Mouse (Mus musculus): ENCODE data around the gene Spata45. TPM values are rescaled to one million over a fixed set of nuclear protein-coding genes. Genes with fewer than 3 reads are reported as not detected.
"Not testable (repeated sequence)": the region's sequence is repeated elsewhere in the genome, so short reads cannot be mapped to it uniquely, and the experiment has no call there.

Gene Spata45
- polyA plus RNA-seq, 1 experiment from 2014 or later: not detected

DNA sequence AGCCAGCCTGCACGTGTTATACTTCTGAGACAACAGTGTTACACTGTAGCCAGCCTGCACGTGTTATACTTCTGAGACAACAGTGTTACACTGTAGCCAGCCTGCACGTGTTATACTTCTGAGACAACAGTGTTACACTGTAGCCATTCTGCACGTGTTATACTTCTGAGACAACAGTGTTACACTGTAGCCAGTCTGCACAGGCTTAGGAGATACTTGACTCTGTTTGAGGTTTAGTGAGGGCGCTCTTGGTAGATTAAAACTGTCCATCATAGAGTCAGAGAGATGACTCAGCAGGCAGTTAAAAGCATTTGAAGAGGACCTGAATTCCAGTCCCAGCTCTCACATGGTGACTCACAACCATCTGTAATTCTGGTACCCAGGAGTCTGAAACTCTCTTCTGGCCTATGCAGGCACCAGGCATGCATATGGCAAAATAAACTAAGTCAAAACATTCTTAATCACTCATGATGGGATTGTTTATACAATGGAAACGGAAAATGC lies 5.5 kb upstream of the Spata45 start:
- H3K4me3 ChIP-seq (replicated peaks; ENCODE audit: low read length); ATAC-seq; H3K27ac ChIP-seq (ENCODE audit: low read length); H3K4me2 ChIP-seq (ENCODE audit: low read length); H3K36me3 ChIP-seq (ENCODE audit: control insufficient read depth, insufficient read depth); H3K27me3 ChIP-seq (replicated peaks; ENCODE audit: control insufficient read depth, insufficient read depth, low read length); H3K4me1 ChIP-seq (replicated peaks; ENCODE audit: control insufficient read depth, insufficient read depth, low read length); H3K9me3 ChIP-seq (ENCODE audit: control insufficient read depth, low read length); H3K9ac ChIP-seq (replicated peaks; ENCODE audit: low read depth, low read length): not testable (repeated sequence)
- WGBS: 80% methylated on average over 6 of the region's 6 CpGs

GRCm38 (mm10) chr1:191035649-191036048 lies 790 bp upstream of the Spata45 start:
- whole genome bisulfite sequencing: 16% methylated on average over 4 of the region's 4 CpGs
- no peak overlapping the region for H3K4me3 ChIP-seq (replicated peaks; ENCODE audit: low read length)
- H3K27ac ChIP-seq (ENCODE audit: low read length): no peak overlapping the region
- ATAC-seq: no peak
- no peak overlapping the region for H3K4me2 ChIP-seq (ENCODE audit: low read length)
- no peaks in the 10 kb centered on the region for H3K4me1 ChIP-seq (replicated peaks; ENCODE audit: control insufficient read depth, insufficient read depth, low read length)
- H3K36me3 ChIP-seq (ENCODE audit: control insufficient read depth, insufficient read depth): no peaks in the 10 kb centered on the region
- no peaks in the 10 kb centered on the region for H3K27me3 ChIP-seq (replicated peaks; ENCODE audit: control insufficient read depth, insufficient read depth, low read length)
- H3K9me3 ChIP-seq (ENCODE audit: control insufficient read depth, low read length): no peaks in the 10 kb centered on the region
- H3K9ac ChIP-seq (replicated peaks; ENCODE audit: low read depth, low read length): no peak overlapping the region

GRCm38 (mm10) chr1:191037999-191038398 lies 1.6 kb downstream of the Spata45 start:
- 98% methylated on average over 4 of the region's 4 CpGs for WGBS
- ATAC-seq: no peak
- Histone ChIP-seq H3K4me3 (replicated peaks; ENCODE audit: low read length) (no peak overlapping the region), H3K36me3 (ENCODE audit: control insufficient read depth, insufficient read depth) (no peaks in the 10 kb centered on the region), H3K27me3 (replicated peaks; ENCODE audit: control insufficient read depth, insufficient read depth, low read length) (no peaks in the 10 kb centered on the region), H3K27ac (ENCODE audit: low read length) (no peak overlapping the region), H3K4me2 (ENCODE audit: low read length) (no peak overlapping the region), H3K9ac (replicated peaks; ENCODE audit: low read depth, low read length) (no peak overlapping the region), H3K4me1 (replicated peaks; ENCODE audit: control insufficient read depth, insufficient read depth, low read length) (no peaks in the 10 kb centered on the region), H3K9me3 (ENCODE audit: control insufficient read depth, low read length) (no peaks in the 10 kb centered on the region)

DNA sequence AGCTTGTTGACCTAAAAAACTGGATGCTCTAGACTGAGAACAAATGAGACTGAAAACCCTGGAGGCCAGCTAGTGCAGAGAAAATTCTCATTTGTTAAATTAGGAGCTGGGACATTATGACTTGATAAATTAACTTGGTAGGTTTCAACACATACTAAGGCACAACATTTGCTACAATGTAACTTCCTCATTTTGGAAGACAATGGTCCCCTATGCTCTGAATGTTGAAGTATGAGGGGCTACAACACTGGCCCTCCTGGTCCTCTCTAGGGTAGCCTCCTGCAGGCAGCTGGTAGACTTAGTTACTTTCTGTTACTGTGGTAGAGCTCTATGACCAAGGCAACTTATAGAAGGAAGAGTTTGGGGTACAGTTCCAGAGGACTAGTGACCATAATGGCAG lies 4.9 kb downstream of the Spata45 start:
- Histone ChIP-seq H3K4me1 (replicated peaks; ENCODE audit: control insufficient read depth, insufficient read depth, low read length) (no peaks in the 10 kb centered on the region), H3K9me3 (ENCODE audit: control insufficient read depth, low read length) (no peaks in the 10 kb centered on the region), H3K27ac (ENCODE audit: low read length) (no peak overlapping the region), H3K4me2 (ENCODE audit: low read length) (no peak overlapping the region), H3K36me3 (ENCODE audit: control insufficient read depth, insufficient read depth) (no peaks in the 10 kb centered on the region), H3K4me3 (replicated peaks; ENCODE audit: low read length) (no peak overlapping the region), H3K27me3 (replicated peaks; ENCODE audit: control insufficient read depth, insufficient read depth, low read length) (no peaks in the 10 kb centered on the region), H3K9ac (replicated peaks; ENCODE audit: low read depth, low read length) (no peak overlapping the region)
- no peak for ATAC-seq

DNA sequence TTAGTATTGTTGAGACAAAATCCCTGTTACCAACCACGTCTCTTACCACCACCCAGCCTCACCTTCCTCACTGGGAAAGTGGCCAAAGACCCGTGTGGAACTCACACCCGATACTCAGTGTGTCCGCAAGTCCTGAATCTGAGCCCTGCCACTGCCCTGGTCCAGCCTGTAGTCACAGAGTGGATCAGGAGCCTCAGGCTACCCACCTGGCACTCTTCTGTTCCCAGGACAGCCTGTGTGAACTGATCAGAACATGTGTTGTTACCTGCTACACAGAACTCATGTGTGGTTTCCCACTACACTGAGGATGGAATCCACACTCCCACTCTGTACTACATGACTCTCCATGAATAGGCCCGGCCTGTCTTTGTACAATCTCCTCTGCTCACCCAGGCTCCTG lies 5.7 kb downstream of the Spata45 start:
- H3K4me1 ChIP-seq (replicated peaks; ENCODE audit: control insufficient read depth, insufficient read depth, low read length): no peaks in the 10 kb centered on the region
- no peak overlapping the region for H3K4me3 ChIP-seq (replicated peaks; ENCODE audit: low read length)
- H3K9ac ChIP-seq (replicated peaks; ENCODE audit: low read depth, low read length): no peak overlapping the region
- no peaks in the 10 kb centered on the region for H3K36me3 ChIP-seq (ENCODE audit: control insufficient read depth, insufficient read depth)
- no peak overlapping the region for H3K27ac ChIP-seq (ENCODE audit: low read length)
- no peaks in the 10 kb centered on the region for H3K27me3 ChIP-seq (replicated peaks; ENCODE audit: control insufficient read depth, insufficient read depth, low read length)
- H3K9me3 ChIP-seq (ENCODE audit: control insufficient read depth, low read length): no peaks in the 10 kb centered on the region
- 83% methylated on average over 5 of the region's 5 CpGs for WGBS
- H3K4me2 ChIP-seq (ENCODE audit: low read length): no peak overlapping the region
- no peak for ATAC-seq

GRCm38 (mm10) chr1:191042688-191043087 lies 6.2 kb downstream of the Spata45 start:
- H3K9ac ChIP-seq (replicated peaks; ENCODE audit: low read depth, low read length): no peak overlapping the region
- no peaks in the 10 kb centered on the region for H3K9me3 ChIP-seq (ENCODE audit: control insufficient read depth, low read length)
- no peaks in the 10 kb centered on the region for H3K27me3 ChIP-seq (replicated peaks; ENCODE audit: control insufficient read depth, insufficient read depth, low read length)
- H3K4me1 ChIP-seq (replicated peaks; ENCODE audit: control insufficient read depth, insufficient read depth, low read length): no peaks in the 10 kb centered on the region
- no peak overlapping the region for H3K27ac ChIP-seq (ENCODE audit: low read length)
- no peak overlapping the region for H3K4me2 ChIP-seq (ENCODE audit: low read length)
- 89% methylated on average over 3 of the region's 3 CpGs for WGBS
- ATAC-seq: no peak
- H3K36me3 ChIP-seq (ENCODE audit: control insufficient read depth, insufficient read depth): no peaks in the 10 kb centered on the region
- no peak overlapping the region for H3K4me3 ChIP-seq (replicated peaks; ENCODE audit: low read length)

- Histone ChIP-seq H3K9me3 (ENCODE audit: control insufficient read depth, low read length) (no peaks in the 10 kb centered on the region), H3K27ac (ENCODE audit: low read length) (no peak overlapping the region), H3K36me3 (ENCODE audit: control insufficient read depth, insufficient read depth) (no peaks in the 10 kb centered on the region), H3K4me1 (replicated peaks; ENCODE audit: control insufficient read depth, insufficient read depth, low read length) (no peaks in the 10 kb centered on the region), H3K4me3 (replicated peaks; ENCODE audit: low read length) (no peak overlapping the region), H3K9ac (replicated peaks; ENCODE audit: low read depth, low read length) (no peak overlapping the region), H3K4me2 (ENCODE audit: low read length) (no peak overlapping the region), H3K27me3 (replicated peaks; ENCODE audit: control insufficient read depth, insufficient read depth, low read length) (no peaks in the 10 kb centered on the region)
- no peak for ATAC-seq
- WGBS: 100% methylated on average over 2 of the region's 2 CpGs
Observed at GRCm38 (mm10) chr1:191045264-191045663, 8.8 kb downstream of the Spata45 start.

GRCm38 (mm10) chr1:191046231-191046824 lies 9.9 kb downstream of the Spata45 start:
- no peak overlapping the region for H3K27ac ChIP-seq (ENCODE audit: low read length)
- no peak overlapping the region for H3K4me2 ChIP-seq (ENCODE audit: low read length)
- 69% methylated on average over 7 of the region's 7 CpGs for WGBS
- H3K4me1 ChIP-seq (replicated peaks; ENCODE audit: control insufficient read depth, insufficient read depth, low read length): no peaks in the 10 kb centered on the region
- ATAC-seq: no peak
- H3K4me3 ChIP-seq (replicated peaks; ENCODE audit: low read length): no peak overlapping the region
- H3K9ac ChIP-seq (replicated peaks; ENCODE audit: low read depth, low read length): no peak overlapping the region
- no peaks in the 10 kb centered on the region for H3K9me3 ChIP-seq (ENCODE audit: control insufficient read depth, low read length)
- H3K36me3 ChIP-seq (ENCODE audit: control insufficient read depth, insufficient read depth): no peaks in the 10 kb centered on the region
- no peaks in the 10 kb centered on the region for H3K27me3 ChIP-seq (replicated peaks; ENCODE audit: control insufficient read depth, insufficient read depth, low read length)

- ATAC-seq: no peak
- Histone ChIP-seq H3K9ac (replicated peaks; ENCODE audit: low read depth, low read length) (no peak overlapping the region), H3K4me1 (replicated peaks; ENCODE audit: control insufficient read depth, insufficient read depth, low read length) (no peaks in the 10 kb centered on the region), H3K27me3 (replicated peaks; ENCODE audit: control insufficient read depth, insufficient read depth, low read length) (no peaks in the 10 kb centered on the region), H3K27ac (ENCODE audit: low read length) (no peak overlapping the region), H3K36me3 (ENCODE audit: control insufficient read depth, insufficient read depth) (no peaks in the 10 kb centered on the region), H3K9me3 (ENCODE audit: control insufficient read depth, low read length) (no peaks in the 10 kb centered on the region), H3K4me3 (replicated peaks; ENCODE audit: low read length) (no peak overlapping the region), H3K4me2 (ENCODE audit: low read length) (no peak overlapping the region)
- 90% methylated on average over 3 of the region's 3 CpGs for WGBS
Observed at GRCm38 (mm10) chr1:191053555-191053954, 17.1 kb downstream of the Spata45 start.
